Mouse (Mus musculus) embryo, embryonic 11.5 days (tissue): ENCODE measurements around the gene Gnai3.

Experiments
- DNase-seq: peaks from one replicate; pipeline ENCODE4 v3.0.0-alpha.2; 2012; ENCODE audit warnings: low read depth, low spot score

The Gnai3 gene

GRCm38 (mm10) chr3:108164091-108164490 lies 18.1 kb upstream of the Gnai3 start:
- no peak for DNase-seq

GRCm38 (mm10) chr3:108158383-108159037 lies 12.6 kb upstream of the Gnai3 start:
- no peak for DNase-seq

- DNase-seq = no peak
These were observed 8.7 kb upstream of the Gnai3 start, which contains the start of gene Gpr61 for GRCm38 (mm10) chr3:108154656-108155055. Gene Gpr61 (minus strand): TSS chr3:108154882.

GRCm38 (mm10) chr3:108152290-108152689 lies 6.3 kb upstream of the Gnai3 start:
- DNase-seq = no peak

- DNase-seq = peak; percentile 87
These were observed 1.7 kb upstream of the Gnai3 start for GRCm38 (mm10) chr3:108147386-108148235.

- no peak for DNase-seq
These were observed 725 bp upstream of the Gnai3 start for GRCm38 (mm10) chr3:108146671-108147070.

- DNase-seq = no peak
These were observed 5.2 kb downstream of the Gnai3 start for GRCm38 (mm10) chr3:108140786-108141185.

GRCm38 (mm10) chr3:108139113-108139512 lies 6.8 kb downstream of the Gnai3 start:
- DNase-seq = no peak

- DNase-seq = no peak
These were observed 11.2 kb downstream of the Gnai3 start for GRCm38 (mm10) chr3:108134701-108135100.

GRCm38 (mm10) chr3:108132484-108132883 lies 13.5 kb downstream of the Gnai3 start:
- no peak for DNase-seq

- no peak for DNase-seq
These were observed 14.1 kb downstream of the Gnai3 start for GRCm38 (mm10) chr3:108131821-108132220.

GRCm38 (mm10) chr3:108131216-108131615 lies 14.7 kb downstream of the Gnai3 start:
- DNase-seq = no peak

- no peak for DNase-seq
These were observed 16.1 kb downstream of the Gnai3 start for GRCm38 (mm10) chr3:108129804-108130203.

GRCm38 (mm10) chr3:108129367-108129766 lies 16.6 kb downstream of the Gnai3 start:
- DNase-seq = no peak

- DNase-seq = no peak
These were observed 17.4 kb downstream of the Gnai3 start for GRCm38 (mm10) chr3:108128520-108128919.

GRCm38 (mm10) chr3:108126327-108126726 lies 19.6 kb downstream of the Gnai3 start:
- no peak for DNase-seq

GRCm38 (mm10) chr3:108124131-108124530 lies 21.8 kb downstream of the Gnai3 start:
- no peak for DNase-seq

- DNase-seq = no peak
These were observed 22.7 kb downstream of the Gnai3 start for GRCm38 (mm10) chr3:108123242-108123641.

- DNase-seq = no peak
These were observed 24.8 kb downstream of the Gnai3 start for GRCm38 (mm10) chr3:108121101-108121500.

- no peak for DNase-seq
These were observed 28.5 kb downstream of the Gnai3 start for GRCm38 (mm10) chr3:108117465-108117864.

- DNase-seq = no peak
These were observed 32.2 kb downstream of the Gnai3 start for GRCm38 (mm10) chr3:108113591-108114289.

GRCm38 (mm10) chr3:108112666-108113065 lies 33.3 kb downstream of the Gnai3 start:
- no peak for DNase-seq
